Mouse (Mus musculus) left cerebral cortex, postnatal 4 days (tissue): ENCODE data around the gene Olfml2b. TPM values are rescaled to one million over a fixed set of nuclear protein-coding genes. Genes with fewer than 3 reads are reported as not detected.

ENCODE experiments used
- DNase-seq: peaks from one replicate; pipeline ENCODE4 v3.0.0-alpha.2; 2022
- intact Hi-C: fragments of 180-260 bp; cut with DNase I; formaldehyde crosslinking; loops from one replicate; pipeline ENCODE4 v1.15.1; 2025
- total RNA-seq, 2 experiments: library from RNA; stranded (reverse); gene quantifications; 2 replicates each; pipeline ENCODE4 v1.2.3; 2021

Olfml2b gene
- total RNA-seq, 2 experiments from 2014 or later, result 7.3 to 7.4 TPM

DNA sequence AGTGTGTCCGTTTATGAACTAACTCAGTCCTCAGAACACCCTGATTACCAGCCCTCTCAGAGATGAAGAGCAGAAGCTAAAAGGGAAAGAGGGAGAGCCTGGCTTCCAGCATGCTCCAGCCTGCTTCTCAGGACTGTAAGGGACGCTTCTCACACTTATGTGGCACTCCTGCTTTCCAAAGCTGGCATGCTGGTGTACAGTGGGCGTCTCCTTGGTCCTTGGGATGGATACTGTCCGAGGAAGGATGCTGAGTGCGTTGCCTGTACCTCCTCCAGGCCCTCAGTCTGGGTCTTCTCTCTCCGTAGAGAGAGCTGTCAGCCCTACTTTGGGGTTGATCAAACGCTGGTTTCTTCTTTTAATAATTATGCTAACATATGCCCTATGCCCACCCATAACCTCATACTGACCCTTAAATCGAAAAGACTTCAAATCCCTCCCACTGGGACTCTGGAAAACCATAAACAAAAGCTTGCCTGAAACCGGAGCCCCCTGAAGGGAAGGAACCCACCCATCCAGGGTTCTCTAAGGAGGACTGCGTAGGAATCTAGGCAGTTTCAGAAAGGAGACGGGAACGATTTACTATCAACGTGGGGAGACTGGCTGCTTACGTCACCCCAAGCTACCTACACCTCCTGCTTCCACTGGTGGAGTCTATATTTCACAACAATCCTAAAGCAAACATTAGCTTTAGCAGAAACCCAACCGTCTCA lies 1.7 kb downstream of the Olfml2b start:
- intact Hi-C loops, result no loop called here
- no peak for DNase-seq

DNA sequence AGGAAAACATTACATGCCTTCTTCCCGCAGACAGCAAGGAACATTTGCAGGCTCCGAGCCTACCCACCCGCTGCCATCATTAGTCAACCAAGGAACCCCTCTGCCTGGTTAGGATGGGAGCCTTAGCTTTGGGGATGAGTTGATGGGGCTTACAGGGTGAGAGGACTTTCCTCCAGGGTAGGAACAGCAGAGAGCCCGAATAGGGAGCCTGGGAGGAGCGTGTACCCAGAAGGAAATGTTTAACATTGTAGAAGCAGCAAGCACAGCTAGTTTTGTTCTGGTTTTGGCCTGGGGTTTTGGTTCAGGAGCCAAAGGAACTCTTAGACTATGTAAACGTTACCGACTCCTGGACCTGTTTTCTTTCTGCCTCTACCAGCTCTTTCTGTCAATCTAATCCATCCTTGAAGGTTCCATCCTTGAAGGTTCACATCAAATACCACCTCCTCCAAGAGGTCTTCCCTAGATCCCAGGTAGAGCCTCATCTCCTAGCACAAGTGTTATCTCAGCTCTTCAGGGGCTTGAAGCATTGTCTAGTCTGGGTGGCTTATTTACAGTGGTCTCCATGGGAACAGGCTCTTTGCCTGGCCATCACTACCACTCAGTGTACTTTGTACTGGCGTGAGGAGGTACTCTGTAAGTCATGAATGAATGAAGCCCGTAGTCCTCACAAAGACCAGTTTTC lies 2.4 kb downstream of the Olfml2b start:
- intact Hi-C loops, result no loop called here
- no peak for DNase-seq

DNA sequence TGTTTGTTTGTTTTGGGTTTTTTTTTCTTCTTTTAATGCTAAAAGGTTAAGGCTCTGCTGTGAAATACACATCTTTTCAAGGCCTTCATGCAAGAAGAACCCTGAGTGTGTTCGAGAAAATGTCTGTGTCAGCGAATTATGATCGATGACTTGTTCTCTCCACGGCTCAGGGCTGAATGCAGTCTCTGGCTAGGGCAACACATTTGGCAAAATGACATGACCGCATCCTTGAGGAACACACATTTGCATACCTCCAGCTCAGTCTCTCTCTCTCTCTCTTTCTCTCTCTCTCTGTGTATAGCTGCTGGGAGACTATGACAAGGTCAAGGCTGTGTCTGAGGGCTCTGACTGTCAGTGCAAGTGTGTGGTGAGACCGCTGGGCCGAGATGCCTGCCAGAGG lies 3.0 kb downstream of the Olfml2b start:
- intact Hi-C loops, result no loop called here
- no peak for DNase-seq

GRCm38 (mm10) chr1:170647971-170648514 lies 3.7 kb downstream of the Olfml2b start:
- no peak for DNase-seq
- intact Hi-C loops, result no loop called here

GRCm38 (mm10) chr1:170651046-170651723 lies 6.9 kb downstream of the Olfml2b start:
- intact Hi-C loops, result no loop called here
- DNase-seq, result no peak

DNA sequence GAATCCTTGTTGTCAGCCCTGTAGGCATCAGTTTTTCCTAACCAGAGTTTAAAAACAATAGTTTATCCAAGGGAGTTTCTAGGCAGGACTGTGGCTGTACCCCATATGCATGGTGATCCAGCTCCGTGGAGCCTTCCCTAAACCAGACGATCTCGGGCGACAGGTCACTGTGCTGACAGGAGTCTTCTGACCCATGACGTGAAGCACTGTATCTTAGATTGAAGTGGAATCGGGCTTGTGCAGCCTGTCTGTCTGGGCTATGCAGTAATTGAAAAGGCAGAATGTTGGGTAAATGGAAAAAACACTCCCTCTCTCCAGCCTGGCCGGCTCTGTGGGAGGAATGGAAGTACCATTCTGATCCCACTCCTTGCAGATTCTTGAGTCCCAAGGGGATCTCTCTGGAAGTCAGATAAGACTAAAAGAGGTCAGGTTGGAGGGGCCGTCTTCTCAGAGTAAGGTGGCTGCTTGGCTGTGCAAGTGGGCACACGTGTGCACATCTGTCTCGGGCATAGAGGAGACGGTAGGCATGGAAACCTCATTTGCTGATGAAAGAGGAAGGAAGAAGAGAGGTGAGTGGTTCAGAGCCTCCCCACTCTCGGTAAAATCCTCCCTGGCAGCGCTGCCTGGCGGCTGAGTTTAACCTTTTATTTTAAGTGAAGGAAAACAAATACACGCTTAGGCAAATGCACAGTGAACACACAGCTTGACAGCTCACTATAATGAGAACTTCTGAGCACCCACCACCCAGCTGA lies 7.8 kb downstream of the Olfml2b start:
- intact Hi-C loops, result no loop called here
- DNase-seq, result no peak

GRCm38 (mm10) chr1:170655280-170655917 lies 11.1 kb downstream of the Olfml2b start:
- DNase-seq, result peak; percentile 56
- intact Hi-C loops, result no loop called here

DNA sequence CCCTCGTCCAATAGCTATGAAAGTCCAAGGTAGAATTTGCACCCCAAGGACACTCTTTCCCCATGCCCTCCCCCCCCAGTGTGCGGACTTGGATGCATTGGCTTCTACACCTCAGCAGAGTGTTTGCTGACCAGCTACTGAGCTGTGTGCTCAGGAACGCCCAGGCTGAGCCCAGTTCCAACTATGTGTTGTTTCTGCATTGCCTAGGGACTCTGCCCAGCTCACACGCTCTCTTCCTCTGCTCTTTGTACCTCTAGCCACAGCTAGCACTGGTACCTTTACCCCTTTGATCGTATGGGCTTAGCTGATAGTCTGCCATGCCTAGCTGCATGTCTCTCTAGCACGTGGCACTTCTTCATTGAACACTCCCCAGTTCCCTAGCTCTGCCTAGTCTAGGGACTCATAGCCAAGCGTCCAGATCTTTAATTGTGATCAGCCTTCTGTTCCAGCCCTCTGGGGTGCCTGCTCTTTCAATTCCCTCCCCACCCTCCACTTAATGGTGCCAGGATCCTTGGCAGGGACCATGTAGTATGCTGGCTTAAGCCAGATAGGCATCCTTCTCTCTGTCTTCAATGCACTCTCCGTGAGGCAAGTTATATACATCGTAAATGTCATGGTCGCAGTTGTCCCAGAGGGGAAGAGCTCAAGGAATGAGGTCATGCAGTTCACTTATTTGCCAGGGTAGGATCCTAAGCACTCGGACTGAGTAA lies 12.3 kb downstream of the Olfml2b start:
- intact Hi-C loops, result no loop called here
- DNase-seq, result no peak

DNA sequence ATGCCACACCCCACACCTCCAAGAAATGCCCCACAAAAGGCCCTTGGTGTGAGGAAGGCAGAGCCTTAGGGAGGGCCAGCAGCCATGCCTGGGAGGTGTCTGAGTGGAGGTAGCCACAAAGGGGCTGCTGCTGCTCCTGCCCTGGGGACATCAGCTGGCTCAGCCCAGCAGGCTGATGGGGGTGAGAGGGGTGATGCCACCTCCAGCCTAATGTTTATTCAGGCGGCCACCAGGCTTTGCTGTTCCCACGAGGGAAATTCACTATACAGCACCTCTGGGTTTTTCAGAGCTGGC lies 12.8 kb downstream of the Olfml2b start:
- DNase-seq, result no peak
- intact Hi-C loops, result no loop called here

DNA sequence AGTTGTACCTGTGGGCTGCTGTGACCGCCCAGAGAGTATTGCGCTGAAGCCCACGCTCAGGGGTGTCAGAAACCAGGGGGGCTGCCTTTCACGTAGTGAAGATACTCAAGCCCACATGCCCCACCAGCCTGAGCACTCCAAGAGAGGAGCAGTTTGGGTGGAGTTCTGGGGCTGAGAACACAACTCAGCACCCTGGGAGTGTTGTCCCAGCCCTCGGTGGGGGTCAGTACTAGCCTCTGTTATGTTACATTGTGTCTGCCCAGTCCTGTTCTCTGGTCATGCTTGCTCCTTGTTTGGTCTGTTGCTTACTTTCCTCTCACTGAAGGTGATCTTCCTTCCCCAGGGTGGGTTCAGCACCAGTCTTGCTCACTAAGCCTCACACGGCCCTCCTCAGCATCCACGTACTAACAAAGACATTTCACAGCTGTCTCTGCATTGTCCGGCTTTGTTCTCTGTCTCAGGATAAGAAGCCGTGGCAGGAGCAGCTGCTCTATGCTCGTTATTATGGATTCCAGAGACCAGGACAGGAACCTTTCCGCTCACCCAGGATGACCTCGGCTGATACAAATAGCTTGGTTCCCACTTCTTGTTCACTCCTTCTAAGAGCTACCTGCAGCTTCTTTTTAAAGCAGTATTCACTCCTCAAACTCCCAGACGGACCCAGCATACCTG lies 13.4 kb downstream of the Olfml2b start:
- intact Hi-C loops, result no loop called here
- no peak for DNase-seq

DNA sequence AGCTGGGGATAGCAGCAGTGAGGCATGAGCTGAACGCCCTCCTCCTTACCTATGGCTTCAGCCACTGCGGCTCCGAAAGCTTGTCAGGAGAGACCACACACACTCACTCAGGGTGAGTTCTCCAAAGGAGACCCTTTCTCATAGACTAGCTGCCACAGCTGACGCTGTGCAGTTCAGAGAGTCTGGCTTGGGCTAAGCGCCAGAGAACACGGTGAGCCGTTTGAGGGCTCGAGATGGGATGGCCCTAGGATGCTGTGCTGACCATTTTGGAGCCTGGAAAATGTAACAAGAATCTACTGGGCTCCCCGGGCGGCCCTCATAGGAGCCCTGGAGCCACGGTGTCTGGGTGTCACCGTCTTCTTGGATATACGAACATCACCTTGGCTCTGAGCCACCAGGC lies 14.9 kb downstream of the Olfml2b start:
- intact Hi-C loops, result no loop called here

GRCm38 (mm10) chr1:170664620-170665185 lies 20.4 kb downstream of the Olfml2b start:
- DNase-seq, result no peak
- intact Hi-C loops, result no loop called here

More for the DNA sequence above, 14.9 kb downstream of the Olfml2b start:
- peak; percentile 51 for DNase-seq

DNA sequence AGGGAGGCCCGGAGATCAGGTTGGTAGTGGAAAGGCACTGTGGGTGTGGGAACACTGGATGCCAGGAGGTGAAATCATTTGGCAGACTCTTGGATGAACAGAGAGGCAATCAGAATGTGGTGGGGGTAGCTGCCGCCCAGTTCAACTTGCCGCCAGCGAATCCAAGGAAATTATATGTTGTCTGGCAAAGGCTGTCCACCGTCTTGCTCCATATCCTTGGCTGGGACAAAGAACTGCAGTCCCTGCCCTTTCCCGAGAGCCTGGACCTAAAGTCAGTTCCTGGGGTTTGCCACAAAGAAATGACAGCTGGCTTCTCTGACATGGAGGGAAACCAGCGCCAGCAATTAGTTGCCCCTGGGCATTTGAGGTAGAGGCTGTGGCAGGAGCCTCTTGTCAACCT lies 20.9 kb downstream of the Olfml2b start:
- intact Hi-C loops, result no loop called here
- peak; percentile 78 for DNase-seq

- no peak for DNase-seq
- intact Hi-C loops, result no loop called here
Observed at GRCm38 (mm10) chr1:170674184-170674775, 29.9 kb downstream of the Olfml2b start.

GRCm38 (mm10) chr1:170677681-170678080 lies 33.3 kb downstream of the Olfml2b start:
- no peak for DNase-seq
- intact Hi-C loops, result no loop called here

- DNase-seq, result no peak
- intact Hi-C loops, result no loop called here
Observed at GRCm38 (mm10) chr1:170678861-170679260, 34.5 kb downstream of the Olfml2b start.

DNA sequence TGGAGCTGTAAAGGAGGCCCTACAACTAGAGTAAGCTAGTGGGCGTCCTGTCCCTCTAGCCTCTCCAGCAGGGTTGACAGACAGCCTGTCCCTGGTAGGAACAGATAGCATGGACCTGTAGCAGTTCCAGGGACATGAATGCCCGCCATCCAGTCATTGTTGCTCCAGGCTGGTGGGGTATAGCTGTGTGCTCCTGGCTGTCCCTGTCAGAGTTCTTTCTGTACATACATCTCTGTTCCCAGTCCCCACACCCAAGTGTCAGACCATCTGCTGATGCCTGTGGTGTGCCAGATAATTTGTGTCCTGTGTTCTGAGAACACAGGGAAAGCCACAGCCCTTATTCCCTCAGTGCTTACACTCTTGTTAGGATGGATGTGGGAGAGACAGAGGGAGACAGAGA lies 35.3 kb downstream of the Olfml2b start:
- DNase-seq, result no peak
- intact Hi-C loops, result no loop called here

GRCm38 (mm10) chr1:170683863-170684262 lies 39.5 kb downstream of the Olfml2b start:
- DNase-seq, result no peak
- intact Hi-C loops, result no loop called here

GRCm38 (mm10) chr1:170689773-170690172 lies 45.4 kb downstream of the Olfml2b start:
- DNase-seq, result no peak
- intact Hi-C loops, result no loop called here
